Mouse (Mus musculus) retina, embryonic 14.5 days (tissue): Measurements from ENCODE around the gene Smad5.

Experiments used
- DNase-seq: peaks from one replicate; pipeline ENCODE4 v3.0.0-alpha.2; 2015; ENCODE audit warnings: low spot score

The Smad5 gene

GRCm38 (mm10) chr13:56701924-56702323 is 886 bp upstream of the Smad5 start:
- DNase-seq: no peak

- DNase-seq: peak; percentile 82
Observed at GRCm38 (mm10) chr13:56703222-56703870, 536 bp downstream of the Smad5 start.

- peak; percentile 44 for DNase-seq
Observed at GRCm38 (mm10) chr13:56703871-56704321, 1.1 kb downstream of the Smad5 start.

- no peak for DNase-seq
Observed at GRCm38 (mm10) chr13:56704596-56704995, 1.8 kb downstream of the Smad5 start.

GRCm38 (mm10) chr13:56707111-56707510 is 4.3 kb downstream of the Smad5 start:
- DNase-seq: no peak

- no peak for DNase-seq
Observed at GRCm38 (mm10) chr13:56707606-56708005, 4.8 kb downstream of the Smad5 start.

- no peak for DNase-seq
Observed at GRCm38 (mm10) chr13:56710620-56711019, 7.8 kb downstream of the Smad5 start.

- DNase-seq: no peak
Observed at GRCm38 (mm10) chr13:56712221-56712620, 9.4 kb downstream of the Smad5 start.

- no peak for DNase-seq
Observed at GRCm38 (mm10) chr13:56726551-56726950, 23.7 kb downstream of the Smad5 start.

GRCm38 (mm10) chr13:56729046-56729445 is 26.2 kb downstream of the Smad5 start:
- no peak for DNase-seq

- DNase-seq: no peak
Observed at GRCm38 (mm10) chr13:56734617-56735016, 31.8 kb downstream of the Smad5 start.

- DNase-seq: peak; percentile 58
Observed at GRCm38 (mm10) chr13:56735212-56735875, 32.5 kb downstream of the Smad5 start.

- DNase-seq: no peak
Observed at GRCm38 (mm10) chr13:56739556-56739955, 36.7 kb downstream of the Smad5 start.

GRCm38 (mm10) chr13:56740496-56740895 is 37.7 kb downstream of the Smad5 start:
- DNase-seq: no peak

- no peak for DNase-seq
Observed at GRCm38 (mm10) chr13:56741691-56742090, 38.9 kb downstream of the Smad5 start.

- no peak for DNase-seq
Observed at GRCm38 (mm10) chr13:56742325-56742901, 39.6 kb downstream of the Smad5 start.

GRCm38 (mm10) chr13:56746739-56747532 is 44.1 kb downstream of the Smad5 start:
- DNase-seq: no peak

- DNase-seq: no peak
Observed at GRCm38 (mm10) chr13:56747554-56747953, 44.7 kb downstream of the Smad5 start.

- DNase-seq: no peak
Observed at GRCm38 (mm10) chr13:56749377-56749776, 46.6 kb downstream of the Smad5 start.

- DNase-seq: no peak
Observed at GRCm38 (mm10) chr13:56751774-56752173, 49.0 kb downstream of the Smad5 start.

GRCm38 (mm10) chr13:56752474-56753191 is 49.8 kb downstream of the Smad5 start:
- no peak for DNase-seq
